Mouse (Mus musculus): Measurements from ENCODE around the gene Apbb2. TPM values are rescaled to one million over a fixed set of nuclear protein-coding genes. Genes with fewer than 3 reads are reported as not detected.

Gene Apbb2
- polyA plus RNA-seq, 1 experiment from 2014 or later, result 36.8 TPM

DNA sequence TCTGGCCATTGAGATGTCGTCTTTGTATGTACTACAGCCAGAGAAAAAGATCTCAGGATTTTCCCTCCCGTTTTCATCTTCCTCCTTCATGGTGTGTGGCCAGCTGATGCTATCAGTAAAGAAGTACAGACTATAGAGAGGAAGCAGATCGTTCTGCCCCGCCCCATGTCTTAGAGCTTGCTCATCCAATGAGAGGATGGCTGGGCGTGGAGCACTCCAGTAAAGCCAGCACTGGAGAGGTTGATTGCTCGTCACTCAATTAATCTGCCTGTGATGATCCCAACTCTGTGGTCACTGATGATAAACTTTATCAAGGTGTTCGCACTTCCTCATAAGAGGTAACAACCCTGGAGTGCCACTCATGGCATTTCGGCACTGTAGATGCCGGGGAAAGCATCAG is 18.7 kb downstream of the Apbb2 start:
- Histone ChIP-seq H3K9me3 (no peaks in the 10 kb centered on the region), H3K27ac (replicated peaks) (no peak overlapping the region), H3K36me3 (replicated peaks) (no peaks in the 10 kb centered on the region), H3K4me3 (no peak overlapping the region), H3K4me1 (peaks cover 51% of the 10 kb centered on the region), H3K27me3 (replicated peaks; ENCODE audit: low read depth, poor library complexity, severe bottlenecking) (no peaks in the 10 kb centered on the region)
- WGBS, result 84% methylated on average over 9 of the region's 9 CpGs
- no peak for DNase-seq (ENCODE audit: low spot score)

DNA sequence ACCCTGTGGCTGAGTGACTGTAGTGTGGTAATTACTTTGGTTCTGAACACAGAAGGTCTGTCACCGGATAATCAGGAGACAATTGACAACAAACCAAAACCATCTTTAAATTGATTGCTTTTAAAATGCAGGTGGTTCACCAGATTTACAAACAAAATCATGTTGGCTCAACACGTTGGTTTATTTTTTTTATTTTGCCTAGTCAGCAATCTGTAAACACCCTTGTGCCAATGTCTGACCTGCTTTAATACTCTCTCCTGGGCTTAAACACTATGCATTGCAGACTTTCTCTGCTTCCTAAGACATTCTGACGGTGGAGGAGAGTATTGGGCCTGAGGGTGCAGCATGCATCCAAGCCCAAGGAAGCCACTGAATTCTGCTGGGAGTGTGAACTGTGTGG is 22.3 kb downstream of the Apbb2 start:
- Histone ChIP-seq H3K27me3 (replicated peaks; ENCODE audit: low read depth, poor library complexity, severe bottlenecking) (no peaks in the 10 kb centered on the region), H3K9me3 (no peaks in the 10 kb centered on the region), H3K27ac (replicated peaks) (no peak overlapping the region), H3K4me1 (peaks cover 31% of the 10 kb centered on the region), H3K36me3 (replicated peaks) (no peaks in the 10 kb centered on the region), H3K4me3 (no peak overlapping the region)
- no peak for DNase-seq (ENCODE audit: low spot score)
- 38% methylated on average over 3 of the region's 3 CpGs for WGBS

DNA sequence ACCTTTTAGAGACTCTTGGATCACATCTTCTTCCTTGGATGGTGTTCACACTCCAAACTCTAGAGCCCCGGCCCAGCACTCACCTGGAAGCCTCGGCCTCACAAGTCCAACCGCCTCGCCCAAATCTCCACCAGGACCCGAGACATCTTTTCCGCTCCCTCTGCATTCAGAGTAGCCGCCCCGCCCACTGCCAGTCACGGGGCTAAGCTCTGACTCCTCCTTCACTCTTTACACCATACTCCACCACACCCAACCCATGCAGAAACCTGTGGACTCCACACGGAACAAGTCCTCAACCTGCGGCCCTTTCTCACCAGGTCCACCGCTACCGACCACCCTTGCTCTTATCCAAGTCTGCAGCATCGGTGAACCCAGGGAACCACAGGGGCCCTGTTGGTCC is 23.7 kb downstream of the Apbb2 start:
- Histone ChIP-seq H3K27ac (replicated peaks) (no peak overlapping the region), H3K27me3 (replicated peaks; ENCODE audit: low read depth, poor library complexity, severe bottlenecking) (no peaks in the 10 kb centered on the region), H3K36me3 (replicated peaks) (no peaks in the 10 kb centered on the region; the same call in 1 of the 2 replicates), H3K4me3 (no peak overlapping the region), H3K4me1 (peaks cover 31% of the 10 kb centered on the region), H3K9me3 (no peaks in the 10 kb centered on the region)
- 85% methylated on average over 14 of the region's 14 CpGs for WGBS
- DNase-seq (ENCODE audit: low spot score), result no peak

DNA sequence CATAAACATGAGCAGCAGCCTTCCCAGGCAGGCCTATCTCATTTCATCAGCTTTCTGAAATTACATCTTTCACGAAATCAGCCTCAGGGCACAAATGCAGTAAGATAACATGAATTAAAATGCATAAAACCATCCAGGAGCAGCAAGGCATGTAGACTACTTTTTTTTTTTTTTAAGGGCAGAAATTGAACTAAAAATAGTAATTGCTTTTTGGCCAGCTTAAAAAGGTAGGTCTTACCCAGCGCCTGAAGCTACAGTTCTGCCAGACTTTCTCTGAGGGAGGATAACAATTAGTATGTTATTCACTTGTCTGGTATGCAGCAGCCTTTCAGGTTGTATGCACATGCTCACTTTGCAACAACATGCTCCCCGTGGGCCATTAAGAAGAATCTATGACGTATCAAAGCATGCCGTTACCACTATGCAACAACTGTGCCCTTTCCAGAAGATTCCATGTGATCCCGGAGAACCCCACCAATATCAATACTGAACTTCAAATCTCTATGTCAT is 32.3 kb downstream of the Apbb2 start:
- Histone ChIP-seq H3K27me3 (replicated peaks; ENCODE audit: low read depth, poor library complexity, severe bottlenecking) (no peaks in the 10 kb centered on the region), H3K27ac (replicated peaks) (no peak overlapping the region), H3K4me1 (peaks cover 23% of the 10 kb centered on the region), H3K4me3 (no peak overlapping the region), H3K9me3 (peaks cover 6% of the 10 kb centered on the region; the same call in 1 of the 2 replicates), H3K36me3 (replicated peaks) (peaks cover 4% of the 10 kb centered on the region; the same call in 1 of the 2 replicates)
- 82% methylated on average over 6 of the region's 6 CpGs for WGBS
- DNase-seq (ENCODE audit: low spot score), result no peak

DNA sequence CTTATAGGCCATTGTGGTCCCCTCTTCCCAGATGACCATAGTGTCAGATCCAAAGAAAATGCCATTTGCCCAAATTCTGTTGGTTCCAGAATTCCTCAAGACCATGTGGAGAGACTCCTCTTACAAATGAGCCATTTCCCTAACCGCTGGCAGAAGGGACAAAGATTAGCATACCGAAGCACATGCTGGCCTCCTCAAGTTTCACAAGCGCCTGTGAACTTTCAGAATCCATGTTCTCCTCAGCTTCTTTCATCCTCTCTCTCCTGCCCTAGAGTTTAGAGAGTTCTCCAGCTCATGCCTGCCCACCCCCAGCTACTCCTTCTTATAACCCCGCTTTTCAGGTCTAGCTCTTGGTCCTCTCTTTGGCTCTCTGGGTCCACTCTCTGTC is 35.6 kb downstream of the Apbb2 start:
- H3K4me1 ChIP-seq, result peaks cover 26% of the 10 kb centered on the region
- H3K27me3 ChIP-seq (replicated peaks; ENCODE audit: low read depth, poor library complexity, severe bottlenecking), result no peaks in the 10 kb centered on the region
- DNase-seq (ENCODE audit: low spot score), result no peak
- H3K36me3 ChIP-seq (replicated peaks), result no peaks in the 10 kb centered on the region
- peaks cover 6% of the 10 kb centered on the region; the same call in 1 of the 2 replicates for H3K9me3 ChIP-seq
- 54% methylated on average over 4 of the region's 4 CpGs for WGBS
- no peak overlapping the region for H3K4me3 ChIP-seq
- peak overlapping the region; percentile 75 for H3K27ac ChIP-seq (replicated peaks)

DNA sequence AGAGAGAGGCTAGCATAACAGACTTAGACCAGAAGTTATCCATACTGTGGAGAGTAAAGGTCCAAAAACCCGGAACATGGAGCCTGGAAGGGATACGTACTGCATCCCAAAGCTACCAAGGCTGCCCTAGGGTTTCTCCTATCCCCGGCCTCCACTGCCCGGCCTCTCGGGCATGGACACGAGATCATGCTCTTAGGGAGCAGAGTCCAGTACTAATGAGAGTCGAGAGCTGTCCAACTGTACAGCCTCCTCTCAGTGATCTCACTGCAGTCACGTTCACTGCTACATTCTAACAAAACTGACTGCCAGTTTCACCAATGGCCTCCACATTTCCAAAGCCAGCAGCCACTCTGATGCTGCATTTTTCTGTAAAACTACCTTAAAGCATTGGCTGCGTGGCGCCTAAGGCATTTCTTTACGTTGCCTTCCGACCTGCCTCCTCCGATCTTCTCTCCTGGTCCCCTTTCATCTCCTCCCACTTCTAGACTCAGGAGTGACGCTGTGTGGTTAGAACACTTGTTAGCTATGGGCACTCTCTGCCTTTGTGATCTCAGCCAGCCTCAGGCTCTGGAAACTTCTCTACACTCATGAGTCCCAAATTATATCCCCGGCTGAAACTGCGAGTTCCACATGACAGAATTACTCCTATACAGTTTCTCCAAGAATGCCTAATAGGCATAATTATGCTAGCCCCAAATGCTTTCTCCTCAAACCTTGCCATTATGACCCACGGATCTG is 36.1 kb downstream of the Apbb2 start:
- 88% methylated on average over 17 of the region's 17 CpGs for WGBS
- Histone ChIP-seq H3K27ac (replicated peaks) (peak overlapping the region; percentile 24; the same call in 1 of the 2 replicates), H3K9me3 (peaks cover 2% of the 10 kb centered on the region; the same call in 1 of the 2 replicates), H3K27me3 (replicated peaks; ENCODE audit: low read depth, poor library complexity, severe bottlenecking) (no peaks in the 10 kb centered on the region), H3K4me1 (peaks cover 28% of the 10 kb centered on the region), H3K36me3 (replicated peaks) (no peaks in the 10 kb centered on the region), H3K4me3 (no peak overlapping the region)
- no peak for DNase-seq (ENCODE audit: low spot score)

DNA sequence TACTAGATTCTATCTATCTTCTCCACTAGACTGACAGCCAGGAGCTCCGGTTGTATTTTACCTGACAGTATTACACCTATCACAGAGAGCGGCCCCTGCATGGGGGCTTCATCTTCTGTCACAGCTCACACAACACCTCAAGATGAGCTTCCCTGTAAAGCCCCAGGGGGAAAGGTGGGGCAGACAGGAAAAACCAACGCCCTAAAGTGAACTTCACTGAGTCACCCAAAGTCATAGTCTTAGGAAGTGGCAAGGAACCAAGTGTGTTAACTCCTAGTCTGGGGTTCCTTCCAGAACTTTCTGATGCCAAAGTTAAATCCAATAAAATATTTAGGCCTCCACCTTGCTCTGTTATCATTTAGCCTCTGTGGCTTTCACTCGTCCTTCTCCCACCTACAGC is 39.5 kb downstream of the Apbb2 start:
- peaks cover 38% of the 10 kb centered on the region for H3K4me1 ChIP-seq
- H3K4me3 ChIP-seq, result no peak overlapping the region
- H3K27me3 ChIP-seq (replicated peaks; ENCODE audit: low read depth, poor library complexity, severe bottlenecking), result no peaks in the 10 kb centered on the region
- H3K27ac ChIP-seq (replicated peaks), result no peak overlapping the region
- no peaks in the 10 kb centered on the region for H3K36me3 ChIP-seq (replicated peaks)
- H3K9me3 ChIP-seq, result no peaks in the 10 kb centered on the region
- DNase-seq (ENCODE audit: low spot score), result no peak
- WGBS, result 81% methylated on average over 4 of the region's 4 CpGs

DNA sequence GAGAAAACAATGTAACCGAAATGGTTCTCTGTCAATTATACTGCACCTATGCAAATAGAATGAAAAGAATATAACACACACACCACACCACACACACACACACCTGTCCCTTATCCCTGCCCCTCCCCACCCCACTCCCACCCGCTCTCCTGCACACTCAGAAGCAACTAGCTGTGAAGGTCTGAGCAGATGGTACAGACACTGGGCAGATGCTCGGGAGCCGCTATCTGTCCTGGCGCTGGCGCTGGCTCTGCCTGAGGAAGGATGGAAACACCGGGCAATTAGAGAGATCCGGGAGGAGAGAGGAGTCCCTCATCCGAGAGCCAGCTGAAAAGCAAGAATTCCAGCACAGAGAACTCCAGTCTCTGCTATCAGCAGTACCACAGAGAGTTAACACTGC is 42.3 kb downstream of the Apbb2 start:
- Histone ChIP-seq H3K4me1 (peaks cover 38% of the 10 kb centered on the region), H3K4me3 (no peak overlapping the region), H3K36me3 (replicated peaks) (no peaks in the 10 kb centered on the region), H3K9me3 (no peaks in the 10 kb centered on the region), H3K27ac (replicated peaks) (no peak overlapping the region), H3K27me3 (replicated peaks; ENCODE audit: low read depth, poor library complexity, severe bottlenecking) (no peaks in the 10 kb centered on the region)
- whole genome bisulfite sequencing, result 65% methylated on average over 9 of the region's 9 CpGs
- no peak for DNase-seq (ENCODE audit: low spot score)

DNA sequence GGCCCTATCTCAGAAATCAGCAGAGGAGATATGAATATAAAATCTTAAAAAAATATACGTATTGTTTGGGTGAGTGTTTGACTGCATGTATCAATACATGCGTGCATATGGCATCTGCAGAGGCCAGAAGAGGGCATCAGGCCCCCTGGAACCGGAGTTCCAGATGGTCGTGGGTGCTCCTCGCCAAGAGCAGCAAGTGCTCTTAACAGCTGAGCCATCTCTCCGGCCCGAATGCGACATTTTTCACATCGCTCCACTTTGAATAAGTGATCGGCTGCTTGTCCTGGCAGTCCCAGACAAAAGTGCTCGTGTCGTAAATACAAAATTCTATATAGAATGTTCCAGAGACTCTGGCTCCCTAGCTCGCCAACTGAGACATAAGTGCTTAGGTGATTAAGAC is 43.4 kb downstream of the Apbb2 start:
- Histone ChIP-seq H3K27ac (replicated peaks) (no peak overlapping the region), H3K9me3 (no peaks in the 10 kb centered on the region), H3K27me3 (replicated peaks; ENCODE audit: low read depth, poor library complexity, severe bottlenecking) (no peaks in the 10 kb centered on the region), H3K4me1 (peaks cover 38% of the 10 kb centered on the region), H3K36me3 (replicated peaks) (no peaks in the 10 kb centered on the region), H3K4me3 (no peak overlapping the region)
- no peak for DNase-seq (ENCODE audit: low spot score)
- WGBS, result 92% methylated on average over 13 of the region's 13 CpGs

DNA sequence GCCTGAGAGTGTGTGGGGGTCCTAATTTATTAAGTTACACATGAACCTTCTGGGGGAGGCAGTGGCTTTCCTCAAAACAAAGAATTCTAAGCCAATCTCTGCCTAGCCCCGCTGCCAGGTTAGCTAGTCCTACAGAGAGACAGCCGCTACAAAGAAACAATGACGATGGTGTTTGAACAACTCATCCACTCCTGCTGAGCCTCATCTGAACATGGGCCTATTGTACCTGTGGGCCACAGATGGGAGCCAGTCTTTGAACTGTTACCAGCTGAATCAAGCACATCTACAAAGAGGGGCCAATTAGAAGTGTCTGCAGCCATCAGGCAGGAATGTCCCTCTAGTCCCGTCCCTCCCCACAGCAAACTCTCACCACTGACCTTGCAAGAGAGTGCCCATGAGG is 45.3 kb downstream of the Apbb2 start:
- no peaks in the 10 kb centered on the region for H3K9me3 ChIP-seq
- H3K27ac ChIP-seq (replicated peaks), result no peak overlapping the region
- no peaks in the 10 kb centered on the region for H3K36me3 ChIP-seq (replicated peaks)
- peaks cover 50% of the 10 kb centered on the region for H3K4me1 ChIP-seq
- H3K4me3 ChIP-seq, result no peak overlapping the region
- 25% methylated on average over 4 of the region's 4 CpGs for WGBS
- DNase-seq (ENCODE audit: low spot score), result no peak
- no peaks in the 10 kb centered on the region for H3K27me3 ChIP-seq (replicated peaks; ENCODE audit: low read depth, poor library complexity, severe bottlenecking)

DNA sequence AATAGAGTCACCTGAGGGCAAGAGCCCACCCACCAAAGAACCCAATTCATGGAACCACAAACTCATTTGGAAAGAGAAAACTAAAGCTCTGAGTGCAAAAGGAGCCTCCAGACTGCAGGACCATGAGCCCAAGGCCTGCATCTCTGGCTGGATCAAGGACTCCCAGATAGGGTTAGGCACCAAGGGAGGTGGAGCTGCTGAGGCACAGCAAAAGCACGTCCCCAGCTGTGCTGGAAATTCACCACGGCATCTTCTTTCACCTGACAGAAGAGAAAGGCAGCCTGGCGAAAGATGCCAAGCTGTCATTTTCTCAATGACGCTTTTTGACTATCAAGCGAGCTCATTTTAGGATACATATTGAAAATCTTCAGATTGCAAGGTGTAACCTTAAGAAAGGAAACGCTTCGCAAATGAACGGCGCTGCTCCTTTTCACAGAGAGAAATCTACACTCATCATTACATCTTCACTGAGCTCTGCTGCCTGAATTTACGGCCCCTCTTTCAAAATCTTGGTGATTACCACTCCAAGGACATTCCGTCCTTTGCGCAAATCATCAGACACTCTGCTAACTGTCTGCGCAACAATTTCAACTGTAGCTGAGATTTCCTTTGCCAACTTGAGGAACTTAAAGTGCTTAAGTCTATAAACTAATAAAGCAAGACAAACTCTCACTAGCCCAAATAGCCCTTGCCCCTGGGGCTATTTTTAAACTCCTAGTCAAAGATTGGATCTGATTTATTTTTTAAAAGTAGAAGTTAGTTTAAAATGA is 46.3 kb downstream of the Apbb2 start:
- H3K27ac ChIP-seq (replicated peaks), result no peak overlapping the region
- H3K4me1 ChIP-seq, result peaks cover 52% of the 10 kb centered on the region
- no peaks in the 10 kb centered on the region for H3K27me3 ChIP-seq (replicated peaks; ENCODE audit: low read depth, poor library complexity, severe bottlenecking)
- WGBS, result 78% methylated on average over 13 of the region's 13 CpGs
- no peak overlapping the region for H3K4me3 ChIP-seq
- no peak for DNase-seq (ENCODE audit: low spot score)
- no peaks in the 10 kb centered on the region for H3K9me3 ChIP-seq
- H3K36me3 ChIP-seq (replicated peaks), result no peaks in the 10 kb centered on the region

DNA sequence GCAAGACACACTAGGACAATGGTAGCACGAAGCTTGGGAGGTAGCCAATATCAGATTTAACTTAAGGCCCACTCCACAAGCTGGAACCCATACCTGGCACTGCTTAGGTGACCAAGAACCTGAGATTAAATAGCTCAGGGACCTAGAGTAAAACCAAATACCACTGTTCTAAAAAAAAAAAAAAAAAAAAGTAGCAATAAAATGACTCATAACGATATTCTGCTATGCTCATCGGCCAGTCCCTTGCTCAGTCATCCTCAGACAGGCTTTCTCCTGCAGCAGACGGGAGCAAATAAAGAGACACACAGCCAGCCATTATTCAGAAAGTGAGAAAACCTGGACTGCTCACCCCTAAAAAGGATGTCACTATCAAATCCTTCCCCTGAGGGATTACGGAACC is 47.9 kb downstream of the Apbb2 start:
- H3K9me3 ChIP-seq, result no peaks in the 10 kb centered on the region
- H3K27me3 ChIP-seq (replicated peaks; ENCODE audit: low read depth, poor library complexity, severe bottlenecking), result no peaks in the 10 kb centered on the region
- H3K4me1 ChIP-seq, result peaks cover 41% of the 10 kb centered on the region
- no peak overlapping the region for H3K27ac ChIP-seq (replicated peaks)
- H3K4me3 ChIP-seq, result no peak overlapping the region
- DNase-seq (ENCODE audit: low spot score), result no peak
- 92% methylated on average over 5 of the region's 5 CpGs for WGBS
- no peaks in the 10 kb centered on the region for H3K36me3 ChIP-seq (replicated peaks)

Data from embryonic facial prominence, embryonic 10.5 days (tissue).